Mouse (Mus musculus): ENCODE results near the gene Pik3r5. TPM values are rescaled to one million over a fixed set of nuclear protein-coding genes. Genes with fewer than 3 reads are reported as not detected.

The Pik3r5 gene
- polyA plus RNA-seq, 1 experiment from 2014 or later: 0.65 TPM

- no peak for ATAC-seq (ENCODE audit: insufficient number of reproducible peaks, insufficient read depth, low FRiP score, low read depth)
- peaks cover 77% of the 10 kb centered on the region for H3K27me3 ChIP-seq (ENCODE audit: control insufficient read depth, insufficient read depth, low read length)
- 65% methylated on average over 2 of the region's 2 CpGs for WGBS
Measured at GRCm38 (mm10) chr11:68393897-68394490, 37.9 kb upstream of the Pik3r5 start.

DNA sequence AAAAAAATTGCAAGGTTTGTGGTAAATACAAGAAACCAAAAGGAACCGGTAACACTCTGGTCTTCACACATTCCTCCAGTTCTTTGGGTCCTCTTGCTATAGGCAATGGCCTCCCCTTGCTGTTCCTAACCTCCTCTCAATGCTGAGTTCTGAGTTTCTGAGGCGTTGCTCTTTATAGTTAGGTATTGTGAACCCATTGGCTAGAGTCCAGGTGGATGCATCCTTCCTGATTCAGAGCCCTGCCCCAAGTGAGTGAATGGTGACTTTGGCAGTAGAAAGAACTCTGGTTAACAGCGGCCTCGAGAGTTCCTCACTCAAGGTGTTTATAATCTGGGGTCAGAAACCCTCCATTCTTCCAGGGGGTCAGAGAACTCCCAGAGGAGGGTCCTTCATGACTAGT, 37.2 kb upstream of the Pik3r5 start:
- Histone ChIP-seq H3K9me3 (ENCODE audit: control insufficient read depth, low read length) (no peaks in the 10 kb centered on the region), H3K4me1 (ENCODE audit: control insufficient read depth in 2 of 2, insufficient read depth in 2 of 2, low read length in 2 of 2) (peaks cover 17 to 39% of the 10 kb centered on the region in 2 experiments), H3K36me3 (ENCODE audit: control insufficient read depth, insufficient read depth, low read length) (no peaks in the 10 kb centered on the region), H3K27ac (replicated peaks in 1 of 2; ENCODE audit: control insufficient read depth in 1 of 2, insufficient read depth in 1 of 2, low read depth in 2 of 2, low read length in 2 of 2) (no peak overlapping the region), H3K4me3 (ENCODE audit: control insufficient read depth in 1 of 2, insufficient read depth in 1 of 2, low read depth in 1 of 2, low read length in 2 of 2) (no peak overlapping the region), H3K27me3 (ENCODE audit: control insufficient read depth, insufficient read depth, low read length) (peaks cover 76% of the 10 kb centered on the region), H3K9ac (ENCODE audit: low read length) (no peak overlapping the region), H3K4me2 (ENCODE audit: low read length) (no peak overlapping the region)
- ATAC-seq (ENCODE audit: insufficient number of reproducible peaks, insufficient read depth, low FRiP score, low read depth): no peak
- 54% methylated on average over 4 of the region's 4 CpGs for WGBS

More at GRCm38 (mm10) chr11:68393897-68394490, 37.9 kb upstream of the Pik3r5 start:
- Histone ChIP-seq H3K27ac (replicated peaks in 1 of 2; ENCODE audit: control insufficient read depth in 1 of 2, insufficient read depth in 1 of 2, low read depth in 2 of 2, low read length in 2 of 2) (no peak overlapping the region), H3K4me1 (ENCODE audit: control insufficient read depth in 2 of 2, insufficient read depth in 2 of 2, low read length in 2 of 2) (peaks cover 21 to 36% of the 10 kb centered on the region in 2 experiments), H3K9ac (ENCODE audit: low read length) (no peak overlapping the region), H3K36me3 (ENCODE audit: control insufficient read depth, insufficient read depth, low read length) (no peaks in the 10 kb centered on the region), H3K4me3 (ENCODE audit: control insufficient read depth in 1 of 2, insufficient read depth in 1 of 2, low read depth in 1 of 2, low read length in 2 of 2) (no peak overlapping the region), H3K9me3 (ENCODE audit: control insufficient read depth, low read length) (no peaks in the 10 kb centered on the region), H3K4me2 (ENCODE audit: low read length) (no peak overlapping the region)

GRCm38 (mm10) chr11:68395546-68395945, 36.4 kb upstream of the Pik3r5 start:
- 72% methylated on average over 5 of the region's 5 CpGs for WGBS
- no peak for ATAC-seq (ENCODE audit: insufficient number of reproducible peaks, insufficient read depth, low FRiP score, low read depth)
- H3K4me2 ChIP-seq (ENCODE audit: low read length): no peak overlapping the region
- no peak overlapping the region for H3K4me3 ChIP-seq (ENCODE audit: control insufficient read depth in 1 of 2, insufficient read depth in 1 of 2, low read depth in 1 of 2, low read length in 2 of 2)
- no peak overlapping the region for H3K9ac ChIP-seq (ENCODE audit: low read length)
- no peaks in the 10 kb centered on the region for H3K9me3 ChIP-seq (ENCODE audit: control insufficient read depth, low read length)
- no peak overlapping the region for H3K27ac ChIP-seq (replicated peaks in 1 of 2; ENCODE audit: control insufficient read depth in 1 of 2, insufficient read depth in 1 of 2, low read depth in 2 of 2, low read length in 2 of 2)
- peaks cover 15 to 33% of the 10 kb centered on the region in 2 experiments for H3K4me1 ChIP-seq (ENCODE audit: control insufficient read depth in 2 of 2, insufficient read depth in 2 of 2, low read length in 2 of 2)
- H3K36me3 ChIP-seq (ENCODE audit: control insufficient read depth, insufficient read depth, low read length): no peaks in the 10 kb centered on the region
- peaks cover 80% of the 10 kb centered on the region for H3K27me3 ChIP-seq (ENCODE audit: control insufficient read depth, insufficient read depth, low read length)

DNA sequence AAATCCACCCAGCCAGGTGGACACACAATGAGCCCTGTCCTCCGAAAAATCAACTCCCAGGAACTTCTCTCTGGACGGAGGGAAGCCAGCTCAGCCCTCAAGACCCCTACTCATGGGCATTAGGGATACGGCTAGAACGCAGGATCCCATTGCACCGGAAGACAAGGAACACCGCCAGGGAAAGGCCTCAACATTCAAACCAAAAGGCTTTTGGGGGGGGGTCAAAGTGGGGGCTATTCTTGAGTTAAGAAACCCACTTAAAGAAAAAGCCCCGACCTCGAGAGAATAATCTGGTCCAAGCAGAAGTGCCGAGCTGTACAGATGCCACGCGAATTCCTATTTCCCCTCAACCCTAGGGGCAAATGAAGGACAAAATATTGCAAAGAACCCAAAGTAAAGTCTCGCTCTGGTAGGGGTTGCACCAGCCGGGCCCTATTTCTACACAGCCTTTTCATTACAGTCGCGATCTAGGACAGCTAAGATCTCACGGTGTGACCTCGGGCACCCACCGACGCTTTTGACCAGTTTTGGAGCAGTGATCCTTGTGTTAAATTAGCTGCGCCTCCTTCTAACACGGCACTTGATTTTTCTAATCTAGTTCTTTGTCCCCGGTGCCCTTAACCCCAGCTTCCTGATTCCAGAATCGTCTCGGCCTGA, 32.9 kb upstream of the Pik3r5 start:
- ATAC-seq (ENCODE audit: insufficient number of reproducible peaks, insufficient read depth, low FRiP score, low read depth): no peak
- Histone ChIP-seq H3K4me2 (ENCODE audit: low read length) (peak overlapping the region; percentile 97), H3K4me1 (ENCODE audit: control insufficient read depth in 2 of 2, insufficient read depth in 2 of 2, low read length in 2 of 2) (peaks cover 5 to 19% of the 10 kb centered on the region in 2 experiments), H3K27me3 (ENCODE audit: control insufficient read depth, insufficient read depth, low read length) (peaks cover 76% of the 10 kb centered on the region), H3K36me3 (ENCODE audit: control insufficient read depth, insufficient read depth, low read length) (no peaks in the 10 kb centered on the region), H3K27ac (replicated peaks in 1 of 2; ENCODE audit: control insufficient read depth in 1 of 2, insufficient read depth in 1 of 2, low read depth in 2 of 2, low read length in 2 of 2) (peak overlapping the region; percentile 21 to 76; a peak in 3 of 4 replicates), H3K4me3 (ENCODE audit: control insufficient read depth in 1 of 2, insufficient read depth in 1 of 2, low read depth in 1 of 2, low read length in 2 of 2) (peak overlapping the region; percentile 54 to 56), H3K9me3 (ENCODE audit: control insufficient read depth, low read length) (no peaks in the 10 kb centered on the region), H3K9ac (ENCODE audit: low read length) (peak overlapping the region; percentile 68)
- 19% methylated on average over 24 of the region's 24 CpGs for WGBS

- WGBS: under 1% methylated on average over 47 of the region's 47 CpGs
- Histone ChIP-seq H3K9ac (ENCODE audit: low read length) (peak overlapping the region; percentile 68), H3K27me3 (ENCODE audit: control insufficient read depth, insufficient read depth, low read length) (peaks cover 71% of the 10 kb centered on the region), H3K4me1 (ENCODE audit: control insufficient read depth in 2 of 2, insufficient read depth in 2 of 2, low read length in 2 of 2) (peaks cover 5 to 19% of the 10 kb centered on the region in 2 experiments), H3K4me2 (ENCODE audit: low read length) (peak overlapping the region; percentile 97), H3K9me3 (ENCODE audit: control insufficient read depth, low read length) (no peaks in the 10 kb centered on the region), H3K36me3 (ENCODE audit: control insufficient read depth, insufficient read depth, low read length) (no peaks in the 10 kb centered on the region), H3K4me3 (ENCODE audit: control insufficient read depth in 1 of 2, insufficient read depth in 1 of 2, low read depth in 1 of 2, low read length in 2 of 2) (peak overlapping the region; percentile 54 to 56), H3K27ac (replicated peaks in 1 of 2; ENCODE audit: control insufficient read depth in 1 of 2, insufficient read depth in 1 of 2, low read depth in 2 of 2, low read length in 2 of 2) (peak overlapping the region; percentile 21 to 76; a peak in 2 of 4 replicates)
- no peak for ATAC-seq (ENCODE audit: insufficient number of reproducible peaks, insufficient read depth, low FRiP score, low read depth)
Measured at GRCm38 (mm10) chr11:68399548-68400020, 32.3 kb upstream of the Pik3r5 start.

DNA sequence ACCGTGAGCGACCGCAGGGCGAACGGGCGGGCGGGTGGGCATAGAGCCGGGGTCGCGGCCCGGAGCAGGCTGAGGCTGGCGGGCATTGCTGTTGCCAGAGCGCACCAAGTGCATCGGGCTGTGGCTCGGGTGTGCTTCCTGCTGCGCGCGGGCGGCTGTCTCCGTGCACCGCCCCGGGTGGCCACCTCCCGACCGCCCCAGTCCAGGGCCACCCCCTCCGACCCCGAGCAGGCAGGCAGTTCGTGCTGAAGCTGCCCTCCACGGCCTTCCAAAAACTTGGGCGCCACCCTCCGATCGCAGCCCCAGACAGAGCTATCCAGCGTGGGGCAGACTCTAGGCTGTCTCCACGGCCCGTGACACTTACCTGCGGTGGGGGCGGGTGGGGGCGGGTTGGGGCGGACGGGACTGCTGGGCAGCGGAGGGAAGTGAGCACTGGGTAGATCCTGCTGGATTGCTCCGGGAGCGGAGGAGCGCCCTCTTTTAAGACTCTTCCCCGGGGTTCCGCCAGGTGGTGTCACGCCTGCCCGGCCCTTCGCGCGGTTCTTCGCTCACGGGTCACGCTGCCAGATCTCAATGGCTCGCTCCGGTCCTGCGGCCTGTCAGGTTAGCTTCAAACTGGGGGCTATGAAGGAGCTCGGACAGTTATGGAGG, 31.8 kb upstream of the Pik3r5 start:
- H3K27ac ChIP-seq (replicated peaks in 1 of 2; ENCODE audit: control insufficient read depth in 1 of 2, insufficient read depth in 1 of 2, low read depth in 2 of 2, low read length in 2 of 2): peak overlapping the region in 1 of 2 experiments; percentile 76; a peak in 2 of 4 replicates

DNA sequence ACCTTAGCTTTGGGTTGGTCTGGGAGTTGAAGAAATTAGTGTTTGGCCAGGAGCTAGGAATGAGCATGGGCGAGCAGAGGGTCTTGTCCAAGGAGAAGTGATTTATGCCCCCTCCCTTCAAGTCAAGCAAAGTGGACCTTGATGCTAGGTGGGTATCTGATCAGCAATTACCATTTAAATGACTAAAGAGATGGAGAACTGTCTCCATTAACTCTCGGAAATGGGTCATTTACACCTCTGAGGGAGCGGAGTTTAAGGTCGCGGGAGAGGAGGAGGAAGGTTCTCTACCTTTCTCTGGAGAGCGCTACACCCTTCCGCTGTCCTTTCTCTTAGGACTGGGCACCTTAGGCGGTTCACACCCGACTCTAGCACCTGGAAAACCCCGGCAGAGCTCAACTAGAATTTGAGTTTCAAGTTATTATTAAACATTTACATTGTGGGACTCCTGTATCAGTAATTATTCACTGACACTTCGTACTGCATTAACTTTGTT, 31.1 kb upstream of the Pik3r5 start, which contains the start of gene Ntn1:
Ntn1 (minus strand) TSS at position 97 of the 493 bp plus-strand sequence.
- Histone ChIP-seq H3K9me3 (ENCODE audit: control insufficient read depth, low read length) (no peaks in the 10 kb centered on the region), H3K4me3 (ENCODE audit: control insufficient read depth in 1 of 2, insufficient read depth in 1 of 2, low read depth in 1 of 2, low read length in 2 of 2) (peak within 1 kb of the TSS; percentile 54 to 56), H3K27ac (replicated peaks in 1 of 2; ENCODE audit: control insufficient read depth in 1 of 2, insufficient read depth in 1 of 2, low read depth in 2 of 2, low read length in 2 of 2) (peak within 1 kb of the TSS in 1 of 2 experiments; percentile 76; a peak in 2 of 4 replicates), H3K9ac (ENCODE audit: low read length) (peak within 1 kb of the TSS; percentile 68), H3K4me2 (ENCODE audit: low read length) (peak within 1 kb of the TSS; percentile 97), H3K27me3 (ENCODE audit: control insufficient read depth, insufficient read depth, low read length) (peaks cover 59% of the 10 kb centered on the region), H3K36me3 (ENCODE audit: control insufficient read depth, insufficient read depth, low read length) (no peaks in the 10 kb centered on the region), H3K4me1 (ENCODE audit: control insufficient read depth in 2 of 2, insufficient read depth in 2 of 2, low read length in 2 of 2) (peaks cover 5 to 19% of the 10 kb centered on the region in 2 experiments)
- no peak for ATAC-seq (ENCODE audit: insufficient number of reproducible peaks, insufficient read depth, low FRiP score, low read depth)
- WGBS: 14% methylated on average over 11 of the region's 11 CpGs

More for the DNA sequence above, 31.8 kb upstream of the Pik3r5 start:
- peak; percentile 60 for ATAC-seq (ENCODE audit: insufficient number of reproducible peaks, insufficient read depth, low FRiP score, low read depth)
- Histone ChIP-seq H3K9me3 (ENCODE audit: control insufficient read depth, low read length) (no peaks in the 10 kb centered on the region), H3K27me3 (ENCODE audit: control insufficient read depth, insufficient read depth, low read length) (peaks cover 65% of the 10 kb centered on the region), H3K4me3 (ENCODE audit: control insufficient read depth in 1 of 2, insufficient read depth in 1 of 2, low read depth in 1 of 2, low read length in 2 of 2) (peak overlapping the region; percentile 54 to 56), H3K9ac (ENCODE audit: low read length) (peak overlapping the region; percentile 68), H3K4me1 (ENCODE audit: control insufficient read depth in 2 of 2, insufficient read depth in 2 of 2, low read length in 2 of 2) (peaks cover 5 to 19% of the 10 kb centered on the region in 2 experiments), H3K4me2 (ENCODE audit: low read length) (peak overlapping the region; percentile 97), H3K36me3 (ENCODE audit: control insufficient read depth, insufficient read depth, low read length) (no peaks in the 10 kb centered on the region)
- WGBS: under 1% methylated on average over 57 of the region's 57 CpGs

All from heart, embryonic 14.5 days (tissue).